8 mouse cellular contexts compared by ENCODE assay signal in genomic region chr9:21963417-21963816, GRCm38 (mm10). TPM values are rescaled to one million over a fixed set of nuclear protein-coding genes. Genes with fewer than 3 reads are reported as not detected.
A peak's percentile ranks its signal among the peaks of the same experiment; 100 is the strongest.
DNase-seq lines count a peak whose midpoint lies in the region; ATAC-seq and TF ChIP-seq lines count a peak whose summit lies in the region.

Gene Epor (minus strand): TSS chr9:21963506.

- H3K27me3 ChIP-seq in embryonic facial prominence, embryonic 11.5 days (ENCODE audit: control insufficient read depth, insufficient read depth, low read length), result peaks cover 33% of the 10 kb centered on the region
- H3K27me3 ChIP-seq in heart, embryonic 13.5 days (replicated peaks), result peaks cover 36% of the 10 kb centered on the region
- no peaks in the 10 kb centered on the region for H3K27me3 ChIP-seq in stomach, postnatal 0 days (ENCODE audit: control insufficient read depth, insufficient read depth, low read length)

- 17% methylated on average over 8 of the region's 8 CpGs for WGBS in embryonic facial prominence, embryonic 11.5 days
- 5% methylated on average over 8 of the region's 8 CpGs for WGBS in heart, embryonic 13.5 days
- WGBS in stomach, postnatal 0 days, result 23% methylated on average over 8 of the region's 8 CpGs

- peak; percentile 49 to 53 for DNase-seq in cerebellum, postnatal 10 days
- DNase-seq in cerebellum, adult 8-10 months, result no peak
- DNase-seq in embryonic facial prominence, embryonic 11.5 days (ENCODE audit: low spot score), result peak; percentile 28
- DNase-seq in kidney, postnatal 36 days, result peak; percentile 39 to 77
- DNase-seq in stomach, postnatal 0 days (ENCODE audit: low spot score), result peak; percentile 56
- no peak for DNase-seq in left cerebral cortex, postnatal 36 days (ENCODE audit: low spot score in 2 of 2)

- peak within 1 kb of the TSS; percentile 32 for H3K4me3 ChIP-seq in embryonic facial prominence, embryonic 11.5 days (ENCODE audit: low read depth, low read length)
- H3K4me3 ChIP-seq in heart, embryonic 13.5 days, result peak within 1 kb of the TSS; percentile 54
- peak within 1 kb of the TSS; percentile 44 for H3K4me3 ChIP-seq in stomach, postnatal 0 days (ENCODE audit: low read depth, low read length)

- H3K4me1 ChIP-seq in embryonic facial prominence, embryonic 11.5 days (ENCODE audit: control insufficient read depth, insufficient read depth, low read length), result 0 out of 2 replicates have a peak, but pooled peaks cover 2% of the 10 kb centered on the region
- peaks cover 39% of the 10 kb centered on the region for H3K4me1 ChIP-seq in heart, embryonic 13.5 days
- H3K4me1 ChIP-seq in stomach, postnatal 0 days (replicated peaks; ENCODE audit: control insufficient read depth, insufficient read depth), result peaks cover 2% of the 10 kb centered on the region; the same call in 1 of the 2 replicates

- no peak for TF ChIP-seq EP300 in stomach, postnatal 0 days (optimal IDR thresholded peaks at IDR 0.05)

- intact Hi-C loops in left cerebral cortex, postnatal 36 days (cut with DNase I), result loop anchor here (5.0 kb wide), 1 partner anchor 89 kb away; the partner anchor contains the start of gene Elavl3

- peak within 1 kb of the TSS; percentile 26 for H3K9ac ChIP-seq in embryonic facial prominence, embryonic 11.5 days (replicated peaks; ENCODE audit: low read length)
- H3K9ac ChIP-seq in heart, embryonic 13.5 days, result peak within 1 kb of the TSS; percentile 74
- peak within 1 kb of the TSS; percentile 31; the same call in 1 of the 2 replicates for H3K9ac ChIP-seq in stomach, postnatal 0 days (ENCODE audit: low read length)

- H3K36me3 ChIP-seq in embryonic facial prominence, embryonic 11.5 days (replicated peaks; ENCODE audit: control insufficient read depth, insufficient read depth, low read depth, low read length), result no peaks in the 10 kb centered on the region
- peaks cover 12% of the 10 kb centered on the region; the same call in 1 of the 2 replicates for H3K36me3 ChIP-seq in heart, embryonic 13.5 days
- H3K36me3 ChIP-seq in stomach, postnatal 0 days (ENCODE audit: control insufficient read depth, insufficient read depth, low read length), result no peaks in the 10 kb centered on the region

- peak; percentile 24; the same call in 1 of the 2 replicates for ATAC-seq in embryonic facial prominence, embryonic 11.5 days (replicated peaks; ENCODE audit: insufficient number of reproducible peaks, low FRiP score, low TSS enrichment, low read depth)
- peak; percentile 79 for ATAC-seq in heart, embryonic 13.5 days (ENCODE audit: extremely low read depth, insufficient number of reproducible peaks, low FRiP score, low TSS enrichment)
- peak; percentile 56 for ATAC-seq in megakaryocyte-erythroid progenitor cell, adult 5-6 weeks (replicated peaks; ENCODE audit: low FRiP score, low TSS enrichment, poor library complexity, severe bottlenecking)
- no peak for ATAC-seq in stomach, postnatal 0 days (ENCODE audit: low FRiP score, low TSS enrichment)

- no peak within 1 kb of the TSS for H3K27ac ChIP-seq in embryonic facial prominence, embryonic 11.5 days (replicated peaks; ENCODE audit: low read depth, low read length)
- peak within 1 kb of the TSS; percentile 71 for H3K27ac ChIP-seq in heart, embryonic 13.5 days (replicated peaks)
- H3K27ac ChIP-seq in stomach, postnatal 0 days (replicated peaks), result no peak within 1 kb of the TSS

- H3K4me2 ChIP-seq in embryonic facial prominence, embryonic 11.5 days (ENCODE audit: low read depth, low read length), result peak within 1 kb of the TSS; percentile 53
- H3K4me2 ChIP-seq in heart, embryonic 13.5 days, result peak within 1 kb of the TSS; percentile 81
- peak within 1 kb of the TSS; percentile 90 for H3K4me2 ChIP-seq in stomach, postnatal 0 days (replicated peaks; ENCODE audit: low read depth)

- no peaks in the 10 kb centered on the region for H3K9me3 ChIP-seq in embryonic facial prominence, embryonic 11.5 days (replicated peaks; ENCODE audit: control insufficient read depth, low read length)
- H3K9me3 ChIP-seq in heart, embryonic 13.5 days, result no peaks in the 10 kb centered on the region
- H3K9me3 ChIP-seq in stomach, postnatal 0 days (ENCODE audit: control insufficient read depth, low read length), result no peaks in the 10 kb centered on the region

- no peak for TF ChIP-seq CTCF in stomach, postnatal 0 days (IDR thresholded peaks at IDR 0.05; ENCODE audit: low read depth)

RNA-seq across cellular contexts. Expression of gene Epor, which starts in this region (rescaled TPM):
- 3.8 and 6.4 TPM in 2 replicates for polyA plus RNA-seq in embryonic facial prominence, embryonic 11.5 days (2014; fragmentation: Nextera tagmentation; extraction: Ambion mirVana)
- polyA plus RNA-seq in heart, embryonic 13.5 days (2015; fragmentation: Nextera tagmentation; extraction: Ambion mirVana), result 7.3 and 8.5 TPM in 2 replicates
- 109 and 131 TPM in 2 replicates for total RNA-seq in megakaryocyte-erythroid progenitor cell, adult 5-6 weeks (2014; fragmentation: Nextera tagmentation)
- total RNA-seq in megakaryocyte-erythroid progenitor cell, adult 5-6 weeks (2017), result 35.2 and 48.6 TPM in 2 replicates
- polyA plus RNA-seq in stomach, postnatal 0 days (2015; fragmentation: Nextera tagmentation; extraction: Ambion mirVana), result 2.8 and 3.4 TPM in 2 replicates
- 10 to 100 TPM in 1 of 2 experiments, 1 to 10 TPM in 1; 7.7 to 11.6 TPM for total RNA-seq in left cerebral cortex, postnatal 36 days (2021)

Comparison
In these comparisons a context has a peak if more than half of its experiments do, and no peak if none do; other contexts are left out.
1. DNase-seq: peak in cerebellum, postnatal 10 days (2 of 2), embryonic facial prominence, embryonic 11.5 days (single experiment), kidney, postnatal 36 days (2 of 2) and stomach, postnatal 0 days (single experiment); none in cerebellum, adult 8-10 months (single experiment) and left cerebral cortex, postnatal 36 days (0 of 2).
2. Peak in every context shown above with its lines, with median percentiles within 50 percentile points of each other: H3K4me2 ChIP-seq, H3K4me3 ChIP-seq and H3K9ac ChIP-seq.